Mouse (Mus musculus) forebrain, embryonic 14.5 days (tissue): ENCODE results near the gene Tango6. TPM values are rescaled to one million over a fixed set of nuclear protein-coding genes. Genes with fewer than 3 reads are reported as not detected.
A peak's percentile ranks its signal among the peaks of the same experiment; 100 is the strongest.

ENCODE experiments used
- ATAC-seq: fragments of 200-750 bp; cut with Nextera tagmentation; 2 replicates; pipeline ENCODE4 v1.8.0; 2017; ENCODE audit warnings: mild to moderate bottlenecking, moderate library complexity
- DNase-seq: peaks from one replicate; pipeline ENCODE4 v3.0.0-alpha.2; 2015; ENCODE audit warnings: low spot score
- H3K27ac ChIP-seq: fragments of 300-500 bp; sonication (generic); 2 replicates; pipeline ENCODE4 v1.5.1; 2014; ENCODE audit warnings: low read depth, mild to moderate bottlenecking, control low read depth, low read length, moderate library complexity
- H3K27me3 ChIP-seq: fragments of 300-500 bp; sonication (generic); replicated peaks from 2 replicates; pipeline ENCODE4 v1.6.1; 2014; ENCODE audit warnings: low read length, control low read depth, mixed read lengths; ENCODE audit not compliant: control insufficient read depth, insufficient read depth
- H3K36me3 ChIP-seq: fragments of 300-500 bp; sonication (generic); 2 replicates; pipeline ENCODE4 v1.6.1; 2014; ENCODE audit warnings: low read length, control low read depth; ENCODE audit not compliant: control insufficient read depth, insufficient read depth
- H3K4me1 ChIP-seq: fragments of 300-500 bp; sonication (generic); 2 replicates; pipeline ENCODE4 v1.6.1; 2014; ENCODE audit warnings: antibody characterized with exemption, low read length, control low read depth; ENCODE audit not compliant: control insufficient read depth, insufficient read depth
- H3K4me2 ChIP-seq: fragments of 300-500 bp; sonication (generic); 2 replicates; pipeline ENCODE4 v1.6.1; 2014; ENCODE audit warnings: mild to moderate bottlenecking, control low read depth, low read length
- H3K4me3 ChIP-seq: fragments of 300-500 bp; sonication (generic); 2 replicates; pipeline ENCODE4 v1.5.1; 2014; ENCODE audit warnings: low read depth, low read length, control low read depth
- H3K9ac ChIP-seq: fragments of 300-500 bp; sonication (generic); 2 replicates; pipeline ENCODE4 v1.6.1; 2014; ENCODE audit warnings: mild to moderate bottlenecking, low read length, control low read depth, moderate library complexity
- H3K9me3 ChIP-seq: fragments of 300-500 bp; sonication (generic); replicated peaks from 2 replicates; pipeline ENCODE4 v1.6.1; 2016; ENCODE audit warnings: low read length, control low read depth, mixed read lengths; ENCODE audit not compliant: control insufficient read depth
- WGBS: fragments of 180-500 bp; shearing (Covaris S2); extraction: QIAGEN DNeasy Blood & Tissue Kit; methylation state at CpG from one replicate; pipeline ENCODE4 v1.1.7; 2014; 5-methylcytosine and 5-hydroxymethylcytosine counted together
- polyA plus RNA-seq: library from polyadenylated mRNA; unstranded; fragments of >200 nt; fragmentation: Nextera tagmentation; extraction: Ambion mirVana; gene quantifications from 2 replicates; pipeline ENCODE4 v1.2.1, GENCODE M21; 2014

Tango6 gene
- polyA plus RNA-seq, 1 experiment from 2014 or later: 2.4 TPM

GRCm38 (mm10) chr8:106710002-106710401 lies 27.1 kb downstream of the Tango6 start:
- Histone ChIP-seq H3K4me3 (no peak overlapping the region), H3K9me3 (no peaks in the 10 kb centered on the region), H3K9ac (no peak overlapping the region), H3K4me1 (peaks cover 2% of the 10 kb centered on the region; the same call in 1 of the 2 replicates), H3K27ac (no peak overlapping the region), H3K36me3 (no peaks in the 10 kb centered on the region), H3K27me3 (no peaks in the 10 kb centered on the region), H3K4me2 (no peak overlapping the region)
- DNase-seq (no peak), ATAC-seq (no peak)
- whole genome bisulfite sequencing: 98% methylated on average over 2 of the region's 2 CpGs

- Histone ChIP-seq H3K9ac (no peak overlapping the region), H3K4me1 (peaks cover 2% of the 10 kb centered on the region; the same call in 1 of the 2 replicates)
- ATAC-seq: no peak
Measured at GRCm38 (mm10) chr8:106712487-106712886, 29.6 kb downstream of the Tango6 start.

GRCm38 (mm10) chr8:106714297-106714696 lies 31.4 kb downstream of the Tango6 start:
- no peak overlapping the region for H3K27ac ChIP-seq
- WGBS: 59% methylated on average over 4 of the region's 4 CpGs
- H3K4me1 ChIP-seq: peaks cover 5% of the 10 kb centered on the region
- H3K4me3 ChIP-seq: no peak overlapping the region
- DNase-seq (no peak), ATAC-seq (no peak)
- H3K4me2 ChIP-seq: no peak overlapping the region
- H3K36me3 ChIP-seq: no peaks in the 10 kb centered on the region
- no peak overlapping the region for H3K9ac ChIP-seq
- no peaks in the 10 kb centered on the region for H3K27me3 ChIP-seq
- H3K9me3 ChIP-seq: no peaks in the 10 kb centered on the region

More at GRCm38 (mm10) chr8:106712487-106712886, 29.6 kb downstream of the Tango6 start:
- Histone ChIP-seq H3K9me3 (no peaks in the 10 kb centered on the region), H3K4me3 (no peak overlapping the region), H3K27ac (no peak overlapping the region), H3K36me3 (no peaks in the 10 kb centered on the region), H3K4me2 (no peak overlapping the region), H3K27me3 (no peaks in the 10 kb centered on the region)
- WGBS: 65% methylated on average over 3 of the region's 3 CpGs
- DNase-seq: no peak

- Histone ChIP-seq H3K4me1 (peaks cover 3% of the 10 kb centered on the region; the same call in 1 of the 2 replicates), H3K27me3 (no peaks in the 10 kb centered on the region), H3K4me3 (0 out of 2 replicates have a peak overlapping the region, but pooled peaks have one; percentile 10), H3K4me2 (peak overlapping the region; percentile 31; the same call in 1 of the 2 replicates), H3K9ac (0 out of 2 replicates have a peak overlapping the region, but pooled peaks have one; percentile 21), H3K36me3 (no peaks in the 10 kb centered on the region), H3K9me3 (no peaks in the 10 kb centered on the region), H3K27ac (peak overlapping the region; percentile 48; the same call in 1 of the 2 replicates)
- peak; percentile 91 for DNase-seq
- WGBS: 20% methylated on average over 17 of the region's 17 CpGs
- ATAC-seq: peak; percentile 72
Measured at GRCm38 (mm10) chr8:106718091-106718500, 35.2 kb downstream of the Tango6 start.

GRCm38 (mm10) chr8:106720921-106721320 lies 38.1 kb downstream of the Tango6 start:
- peaks cover 3% of the 10 kb centered on the region; the same call in 1 of the 2 replicates for H3K4me1 ChIP-seq
- ATAC-seq (no peak), DNase-seq (no peak)
- WGBS: 39% methylated on average over 8 of the region's 8 CpGs
- H3K27ac ChIP-seq: no peak overlapping the region
- no peaks in the 10 kb centered on the region for H3K9me3 ChIP-seq
- no peak overlapping the region for H3K9ac ChIP-seq
- H3K4me2 ChIP-seq: no peak overlapping the region
- H3K4me3 ChIP-seq: no peak overlapping the region
- no peaks in the 10 kb centered on the region for H3K27me3 ChIP-seq
- no peaks in the 10 kb centered on the region for H3K36me3 ChIP-seq

- Histone ChIP-seq H3K36me3 (no peaks in the 10 kb centered on the region), H3K27me3 (no peaks in the 10 kb centered on the region), H3K4me3 (no peak overlapping the region), H3K4me2 (no peak overlapping the region), H3K9me3 (no peaks in the 10 kb centered on the region), H3K4me1 (peaks cover 3% of the 10 kb centered on the region; the same call in 1 of the 2 replicates), H3K9ac (no peak overlapping the region), H3K27ac (no peak overlapping the region)
- ATAC-seq (no peak), DNase-seq (no peak)
- WGBS: 90% methylated on average over 6 of the region's 6 CpGs
Measured at GRCm38 (mm10) chr8:106722453-106722852, 39.6 kb downstream of the Tango6 start.

- no peaks in the 10 kb centered on the region for H3K27me3 ChIP-seq
- 0 out of 2 replicates have a peak, but pooled peaks cover 6% of the 10 kb centered on the region for H3K4me1 ChIP-seq
- H3K4me2 ChIP-seq: no peak overlapping the region
- no peaks in the 10 kb centered on the region for H3K36me3 ChIP-seq
- ATAC-seq (no peak), DNase-seq (peak; percentile 15)
- no peak overlapping the region; the same call in 1 of the 2 replicates for H3K27ac ChIP-seq
- WGBS: 4% methylated on average over 2 of the region's 2 CpGs
- H3K9ac ChIP-seq: no peak overlapping the region
- H3K9me3 ChIP-seq: no peaks in the 10 kb centered on the region
- H3K4me3 ChIP-seq: no peak overlapping the region
Measured at GRCm38 (mm10) chr8:106723921-106724320, 41.1 kb downstream of the Tango6 start.

- no peak for DNase-seq
- H3K27me3 ChIP-seq: no peaks in the 10 kb centered on the region
- H3K4me2 ChIP-seq: no peak overlapping the region
- no peak overlapping the region for H3K9ac ChIP-seq
- H3K36me3 ChIP-seq: no peaks in the 10 kb centered on the region
- WGBS: 69% methylated on average over 6 of the region's 6 CpGs
- H3K27ac ChIP-seq: peak overlapping the region; percentile 52
- H3K4me3 ChIP-seq: no peak overlapping the region
- H3K9me3 ChIP-seq: no peaks in the 10 kb centered on the region
- ATAC-seq: no peak
- H3K4me1 ChIP-seq: 0 out of 2 replicates have a peak, but pooled peaks cover 6% of the 10 kb centered on the region
Measured at GRCm38 (mm10) chr8:106726551-106726950, 43.7 kb downstream of the Tango6 start.

- H3K9ac ChIP-seq: peak overlapping the region; percentile 45
- H3K36me3 ChIP-seq: no peaks in the 10 kb centered on the region
- no peaks in the 10 kb centered on the region for H3K27me3 ChIP-seq
- H3K4me2 ChIP-seq: peak overlapping the region; percentile 45
- H3K27ac ChIP-seq: peak overlapping the region; percentile 85
- no peak overlapping the region; the same call in 1 of the 2 replicates for H3K4me3 ChIP-seq
- no peaks in the 10 kb centered on the region for H3K9me3 ChIP-seq
- WGBS: 3% methylated on average over 16 of the region's 16 CpGs
- H3K4me1 ChIP-seq: 0 out of 2 replicates have a peak, but pooled peaks cover 6% of the 10 kb centered on the region
- DNase-seq (peak; percentile 86), ATAC-seq (peak; percentile 80)
Measured at GRCm38 (mm10) chr8:106727241-106727835, 44.5 kb downstream of the Tango6 start.
